Mouse (Mus musculus) neural tube, embryonic 13.5 days (tissue): ENCODE measurements at regions not wholly inside any gene's neighbourhood (a gene's known extent, or its start where the extent isn't known, plus 50 kb on each side); places are given as distances from the start of the nearest gene placed in this dataset.

Experiments
- ATAC-seq: fragments of 200-750 bp; cut with Nextera tagmentation; 2 replicates; pipeline ENCODE4 v1.8.0; 2017; ENCODE audit warnings: low read depth, mild to moderate bottlenecking, moderate TSS enrichment, moderate library complexity
- H3K27ac ChIP-seq: fragments of 300-500 bp; sonication (generic); replicated peaks from 2 replicates; pipeline ENCODE4 v1.5.1; 2015; ENCODE audit warnings: moderate library complexity, mild to moderate bottlenecking, inconsistent platforms
- H3K27me3 ChIP-seq: fragments of 300-500 bp; sonication (generic); 2 replicates; pipeline ENCODE4 v1.6.1; 2015; ENCODE audit warnings: mild to moderate bottlenecking, inconsistent platforms
- H3K36me3 ChIP-seq: fragments of 300-500 bp; sonication (generic); 2 replicates; pipeline ENCODE4 v1.6.1; 2015; ENCODE audit warnings: mild to moderate bottlenecking, inconsistent platforms
- H3K4me1 ChIP-seq: fragments of 300-500 bp; sonication (generic); replicated peaks from 2 replicates; pipeline ENCODE4 v1.6.1; 2015; ENCODE audit warnings: inconsistent platforms
- H3K4me2 ChIP-seq: fragments of 300-500 bp; sonication (generic); 2 replicates; pipeline ENCODE4 v1.6.1; 2015; ENCODE audit warnings: inconsistent platforms, mild to moderate bottlenecking, moderate library complexity
- H3K4me3 ChIP-seq: fragments of 300-500 bp; sonication (generic); 2 replicates; pipeline ENCODE4 v1.5.1; 2015; ENCODE audit warnings: mild to moderate bottlenecking, inconsistent platforms
- H3K9ac ChIP-seq: fragments of 300-500 bp; sonication (generic); 2 replicates; pipeline ENCODE4 v1.6.1; 2015; ENCODE audit warnings: moderate library complexity, mild to moderate bottlenecking, inconsistent platforms
- H3K9me3 ChIP-seq: fragments of 300-500 bp; sonication (generic); 2 replicates; pipeline ENCODE4 v1.6.1; 2016; ENCODE audit warnings: inconsistent platforms
- WGBS: fragments of 180-500 bp; shearing (Covaris S2); methylation state at CpG from one replicate; pipeline ENCODE4 v1.1.7; 2015; 5-methylcytosine and 5-hydroxymethylcytosine counted together

DNA sequence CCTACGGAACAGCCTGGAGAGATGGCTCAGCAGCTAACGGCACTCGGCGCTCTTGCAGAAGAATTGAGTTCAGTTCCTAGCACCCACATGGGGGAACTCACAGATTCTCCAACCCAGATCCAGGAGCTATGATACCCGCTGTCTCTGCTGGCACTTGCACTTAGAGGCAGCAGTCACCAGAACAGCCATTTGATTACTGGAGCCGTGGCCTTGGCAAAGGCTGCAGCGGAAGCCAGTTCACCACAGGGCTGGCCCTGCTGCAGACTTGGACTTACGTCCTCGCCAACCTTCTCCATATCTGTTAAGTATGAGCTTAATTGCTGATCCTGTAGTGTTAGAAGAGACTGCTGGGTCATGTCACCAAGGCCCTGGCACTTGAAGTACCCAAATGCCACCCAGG, 72.7 kb upstream of the Calm2 start:
- H3K4me1 ChIP-seq = peaks cover 29% of the 10 kb centered on the region
- no peaks in the 10 kb centered on the region for H3K27me3 ChIP-seq
- H3K9me3 ChIP-seq = no peaks in the 10 kb centered on the region
- 91% methylated on average over 9 of the region's 9 CpGs for WGBS
- H3K36me3 ChIP-seq = no peaks in the 10 kb centered on the region
- ATAC-seq = no peak
- H3K9ac ChIP-seq = no peak overlapping the region
- H3K27ac ChIP-seq = no peak overlapping the region
- no peak overlapping the region for H3K4me3 ChIP-seq
- no peak overlapping the region for H3K4me2 ChIP-seq

DNA sequence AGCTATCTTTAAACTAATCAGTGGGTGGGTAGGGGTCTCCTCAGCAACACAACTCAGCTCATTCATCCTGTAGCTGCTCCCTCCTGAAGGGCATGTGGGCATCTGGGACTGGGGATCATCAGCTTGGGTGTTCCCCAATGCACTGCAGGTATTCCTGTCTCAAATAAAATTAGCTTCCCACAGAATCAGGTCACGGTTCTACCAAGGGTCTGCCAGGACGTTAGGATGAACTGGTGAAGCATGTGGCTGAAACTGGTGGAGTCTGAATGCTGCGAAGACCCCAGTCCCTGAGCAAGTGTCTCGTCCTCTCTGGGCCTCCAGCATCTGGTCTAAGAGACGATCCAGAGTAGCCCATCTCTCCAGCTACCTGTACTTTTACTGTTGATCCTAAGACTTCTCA, 74.1 kb upstream of the Calm2 start:
- Histone ChIP-seq H3K4me2 (no peak overlapping the region), H3K36me3 (no peaks in the 10 kb centered on the region), H3K9me3 (no peaks in the 10 kb centered on the region), H3K4me1 (peaks cover 28% of the 10 kb centered on the region), H3K27ac (no peak overlapping the region), H3K27me3 (no peaks in the 10 kb centered on the region), H3K9ac (no peak overlapping the region), H3K4me3 (no peak overlapping the region)
- no peak for ATAC-seq
- 89% methylated on average over 5 of the region's 5 CpGs for WGBS

DNA sequence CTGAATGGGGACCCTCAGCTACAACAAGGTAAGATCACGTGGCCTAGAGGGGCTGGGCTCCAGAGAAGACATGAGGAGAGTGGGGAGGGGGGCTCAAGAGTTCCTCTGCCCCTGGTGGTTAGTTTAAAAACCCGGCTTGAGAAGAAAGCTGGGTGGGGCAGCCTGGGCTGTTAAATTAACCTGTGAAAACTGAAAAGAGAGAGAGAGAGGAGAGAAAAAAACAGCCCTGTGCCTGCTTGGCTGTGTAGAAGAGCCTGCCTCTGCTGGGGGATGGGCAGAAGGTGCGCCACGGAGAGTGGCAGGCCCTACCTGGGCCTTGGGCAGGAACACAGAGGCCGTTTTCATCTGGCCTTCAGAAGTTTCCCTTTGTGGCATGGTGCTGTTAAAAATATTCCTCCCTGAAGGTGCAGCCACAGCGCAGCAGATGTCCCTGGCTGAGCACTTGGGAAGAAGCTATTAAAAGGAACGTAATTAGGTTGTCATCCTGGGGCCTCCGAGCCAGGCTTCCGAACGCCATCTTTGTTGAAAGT, 75.0 kb upstream of the Calm2 start:
- ATAC-seq = no peak
- WGBS = 12% methylated on average over 10 of the region's 10 CpGs

DNA sequence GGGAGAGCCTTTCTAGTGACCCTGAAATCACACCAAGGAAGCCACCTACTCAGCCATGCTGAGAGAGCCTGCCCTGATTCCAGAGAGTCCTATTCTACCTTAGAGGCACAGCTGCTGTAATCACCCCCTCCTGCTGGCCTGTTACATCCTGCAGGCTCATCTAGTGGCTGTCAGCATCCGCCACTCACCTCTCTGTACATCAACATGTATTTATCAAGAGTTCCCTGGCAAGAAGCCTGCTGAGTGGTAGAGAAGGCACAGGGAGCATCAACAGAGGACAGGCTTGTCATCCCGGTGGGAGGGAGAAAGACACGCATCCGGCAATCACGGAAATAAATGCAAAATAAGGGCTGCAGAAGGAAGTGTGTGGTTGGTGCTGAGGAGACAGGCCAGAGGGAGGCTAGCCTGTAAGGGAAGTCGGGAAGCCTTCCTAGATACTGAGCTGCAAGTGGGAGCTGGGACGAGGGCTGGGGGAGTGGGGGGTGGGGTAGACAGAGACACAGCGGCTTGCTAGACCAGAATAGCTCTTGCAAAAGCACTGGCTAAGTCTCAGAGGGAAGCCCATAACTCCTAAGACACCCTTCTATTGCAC, 75.9 kb upstream of the Calm2 start:
- Histone ChIP-seq H3K9me3 (no peaks in the 10 kb centered on the region), H3K27me3 (no peaks in the 10 kb centered on the region), H3K9ac (peak overlapping the region; percentile 45; the same call in 1 of the 2 replicates), H3K4me2 (no peak overlapping the region), H3K36me3 (no peaks in the 10 kb centered on the region), H3K4me3 (no peak overlapping the region), H3K4me1 (peaks cover 22% of the 10 kb centered on the region), H3K27ac (peak overlapping the region; percentile 80)
- ATAC-seq = peak; percentile 36; the same call in 1 of the 2 replicates
- 5% methylated on average over 8 of the region's 8 CpGs for WGBS

More for the DNA sequence above, 75.0 kb upstream of the Calm2 start:
- Histone ChIP-seq H3K9ac (no peak overlapping the region), H3K4me3 (no peak overlapping the region), H3K4me2 (no peak overlapping the region), H3K9me3 (no peaks in the 10 kb centered on the region), H3K36me3 (no peaks in the 10 kb centered on the region), H3K27ac (peak overlapping the region; percentile 80), H3K4me1 (peaks cover 27% of the 10 kb centered on the region), H3K27me3 (no peaks in the 10 kb centered on the region)

DNA sequence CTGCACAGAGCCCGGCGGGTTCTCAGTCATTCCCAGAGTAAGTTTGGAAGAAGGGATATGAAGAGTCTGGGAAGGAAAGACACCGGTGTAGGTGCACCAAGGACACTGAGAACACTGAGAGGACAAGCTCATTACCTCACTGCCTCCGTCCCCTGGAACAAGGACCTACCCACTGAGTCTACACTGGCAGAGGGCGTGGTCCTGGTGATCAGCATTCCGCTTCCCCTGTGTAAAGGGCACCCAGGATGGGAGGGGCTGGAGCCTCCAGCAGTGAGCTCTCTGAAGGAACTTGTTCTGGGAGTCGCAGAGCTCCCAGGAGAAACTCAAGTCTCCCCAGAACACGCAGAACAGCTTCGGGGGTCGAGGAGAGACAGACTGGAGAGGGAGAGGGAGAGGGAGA, 76.9 kb upstream of the Calm2 start:
- Histone ChIP-seq H3K27ac (no peak overlapping the region), H3K4me2 (no peak overlapping the region), H3K27me3 (no peaks in the 10 kb centered on the region), H3K4me1 (peaks cover 22% of the 10 kb centered on the region), H3K9me3 (no peaks in the 10 kb centered on the region), H3K36me3 (no peaks in the 10 kb centered on the region), H3K9ac (no peak overlapping the region), H3K4me3 (no peak overlapping the region)
- WGBS = 47% methylated on average over 9 of the region's 10 CpGs
- ATAC-seq = no peak

DNA sequence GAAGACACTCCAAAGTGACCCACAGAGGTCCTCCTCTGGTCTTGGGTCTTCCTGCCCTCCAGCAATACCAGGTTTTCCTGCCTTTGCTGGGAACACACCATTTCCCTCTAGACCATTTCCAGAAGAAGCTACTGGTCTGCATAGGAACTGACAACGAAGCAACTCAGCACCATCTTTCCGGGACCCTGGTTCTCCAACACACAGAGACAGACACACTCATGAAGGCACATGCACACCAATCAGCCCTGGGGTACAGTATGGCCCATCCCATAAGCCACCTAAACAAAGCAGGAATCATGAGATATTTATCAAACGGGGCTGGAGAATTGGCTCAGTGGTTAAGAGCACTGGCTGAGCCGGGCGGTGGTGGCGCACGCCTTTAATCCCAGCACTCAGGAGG, 80.4 kb upstream of the Calm2 start:
- Histone ChIP-seq H3K27ac (no peak overlapping the region), H3K4me1 (peaks cover 33% of the 10 kb centered on the region), H3K9ac (no peak overlapping the region), H3K4me3 (no peak overlapping the region), H3K27me3 (no peaks in the 10 kb centered on the region), H3K36me3 (no peaks in the 10 kb centered on the region), H3K4me2 (no peak overlapping the region), H3K9me3 (no peaks in the 10 kb centered on the region)
- WGBS = 94% methylated on average over 7 of the region's 7 CpGs
- no peak for ATAC-seq

DNA sequence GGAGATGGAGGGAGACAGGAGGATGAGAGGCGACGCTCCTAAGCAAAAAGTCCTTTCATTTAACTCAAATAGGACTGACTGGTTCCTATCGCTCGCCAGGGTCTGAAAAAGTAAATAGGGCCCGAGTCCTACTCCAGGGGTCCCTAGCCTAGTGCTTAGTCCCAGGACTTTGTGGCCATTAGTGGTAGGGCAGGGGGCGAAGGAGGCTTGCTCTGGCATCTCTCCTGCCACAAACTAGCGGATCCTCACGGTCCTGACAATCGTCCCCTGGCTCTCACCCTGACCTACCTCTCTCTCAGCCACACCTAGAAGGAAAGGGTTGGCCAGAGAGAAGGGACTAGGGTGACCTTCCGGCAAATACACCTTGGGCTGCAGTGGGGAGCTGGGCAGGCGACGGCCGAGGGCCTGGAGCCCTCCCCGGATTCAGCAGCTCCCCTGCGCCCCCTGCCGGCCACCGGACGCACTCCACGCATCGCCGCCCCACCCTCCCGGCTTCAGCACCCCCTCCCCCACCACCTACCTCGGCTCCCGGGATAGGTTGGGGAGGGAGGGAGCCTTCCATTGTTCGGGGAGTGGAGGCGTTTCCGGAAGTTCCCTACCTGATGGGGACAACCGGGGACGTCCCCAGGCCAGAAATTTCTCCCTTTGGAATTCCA, 83.6 kb upstream of the Calm2 start:
- H3K27ac ChIP-seq = peak overlapping the region; percentile 61
- H3K4me1 ChIP-seq = peaks cover 29% of the 10 kb centered on the region
- WGBS = 15% methylated on average over 26 of the region's 29 CpGs
- peak overlapping the region; percentile 40 for H3K4me3 ChIP-seq
- no peaks in the 10 kb centered on the region for H3K36me3 ChIP-seq
- peak overlapping the region; percentile 65 for H3K4me2 ChIP-seq
- H3K9ac ChIP-seq = peak overlapping the region; percentile 62
- no peaks in the 10 kb centered on the region for H3K27me3 ChIP-seq
- peak; percentile 87 for ATAC-seq
- H3K9me3 ChIP-seq = no peaks in the 10 kb centered on the region

DNA sequence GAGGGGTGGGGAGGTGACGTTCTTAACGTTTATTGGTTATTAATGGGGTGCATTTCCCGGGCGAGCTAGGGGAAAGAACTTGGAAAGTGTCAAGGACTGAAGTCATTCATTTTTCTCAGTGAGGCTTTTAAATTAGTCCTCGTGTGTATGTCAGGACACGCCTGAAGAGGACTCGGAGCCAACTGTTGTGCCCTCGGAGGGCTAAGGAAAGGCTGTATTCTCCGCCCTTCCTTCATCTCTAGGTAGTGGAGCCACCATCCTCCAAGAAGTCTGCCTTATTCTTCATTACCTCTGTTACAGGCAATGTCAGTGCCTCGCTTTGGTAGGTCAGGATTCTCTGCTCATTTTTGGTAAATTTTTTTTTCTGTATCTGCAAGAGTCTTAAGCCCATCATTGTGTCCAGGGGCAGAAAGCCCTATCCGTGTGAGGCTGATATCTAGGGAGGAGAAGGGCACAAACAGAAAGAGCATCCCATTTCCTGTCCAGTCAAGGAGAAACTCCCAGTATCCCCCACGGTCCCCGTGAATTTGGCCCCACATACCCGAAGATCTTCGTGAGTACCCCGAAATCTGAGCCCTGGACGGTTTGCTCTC, 84.2 kb upstream of the Calm2 start:
- H3K27me3 ChIP-seq = no peaks in the 10 kb centered on the region
- H3K27ac ChIP-seq = peak overlapping the region; percentile 61
- H3K9ac ChIP-seq = peak overlapping the region; percentile 62
- no peaks in the 10 kb centered on the region for H3K9me3 ChIP-seq
- H3K36me3 ChIP-seq = no peaks in the 10 kb centered on the region
- H3K4me1 ChIP-seq = peaks cover 29% of the 10 kb centered on the region
- 2% methylated on average over 17 of the region's 17 CpGs for WGBS
- peak; percentile 54 for ATAC-seq
- H3K4me2 ChIP-seq = peak overlapping the region; percentile 65
- peak overlapping the region; percentile 40 for H3K4me3 ChIP-seq

DNA sequence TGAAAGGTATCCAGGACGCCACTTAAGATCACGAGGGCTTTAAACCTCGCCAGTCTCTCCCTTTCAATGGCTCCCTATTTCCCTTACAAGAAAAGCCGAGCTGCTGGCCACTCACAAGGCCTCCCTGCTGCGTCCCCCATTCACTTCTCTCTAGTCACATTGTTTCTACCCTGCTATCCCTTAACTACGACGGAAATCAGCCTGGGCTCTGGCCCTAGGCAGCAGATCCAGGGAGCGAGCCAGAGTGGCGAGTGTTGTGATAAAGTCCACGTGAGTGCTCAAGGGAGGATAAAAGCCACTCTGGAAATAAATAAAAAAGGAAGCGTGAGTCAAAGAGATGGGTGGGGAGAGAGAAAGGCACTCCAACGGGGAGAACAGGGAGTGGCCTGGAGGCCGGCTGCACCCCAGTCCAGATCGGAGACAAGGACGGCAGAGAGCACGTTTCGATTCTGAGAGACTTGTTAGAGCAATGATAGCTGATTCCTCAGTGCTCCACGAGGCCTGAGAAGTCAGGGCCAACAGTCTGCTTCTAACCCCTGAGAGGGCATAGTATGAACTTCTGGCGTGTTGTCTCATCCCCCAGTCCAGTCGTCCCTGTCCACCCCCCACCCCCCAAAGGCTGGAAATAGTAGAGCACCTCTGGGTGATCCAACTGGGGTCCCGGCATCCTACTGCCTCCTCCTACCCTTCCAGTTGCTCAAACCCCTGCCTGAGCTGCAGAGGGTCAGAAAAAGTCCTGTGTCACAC, 84.8 kb upstream of the Calm2 start:
- no peak for ATAC-seq
- Histone ChIP-seq H3K4me3 (peak overlapping the region; percentile 40), H3K4me1 (peaks cover 29% of the 10 kb centered on the region), H3K27ac (peak overlapping the region; percentile 61), H3K9ac (peak overlapping the region; percentile 62), H3K36me3 (no peaks in the 10 kb centered on the region), H3K27me3 (no peaks in the 10 kb centered on the region), H3K9me3 (no peaks in the 10 kb centered on the region), H3K4me2 (peak overlapping the region; percentile 65)
- WGBS = 2% methylated on average over 21 of the region's 21 CpGs

DNA sequence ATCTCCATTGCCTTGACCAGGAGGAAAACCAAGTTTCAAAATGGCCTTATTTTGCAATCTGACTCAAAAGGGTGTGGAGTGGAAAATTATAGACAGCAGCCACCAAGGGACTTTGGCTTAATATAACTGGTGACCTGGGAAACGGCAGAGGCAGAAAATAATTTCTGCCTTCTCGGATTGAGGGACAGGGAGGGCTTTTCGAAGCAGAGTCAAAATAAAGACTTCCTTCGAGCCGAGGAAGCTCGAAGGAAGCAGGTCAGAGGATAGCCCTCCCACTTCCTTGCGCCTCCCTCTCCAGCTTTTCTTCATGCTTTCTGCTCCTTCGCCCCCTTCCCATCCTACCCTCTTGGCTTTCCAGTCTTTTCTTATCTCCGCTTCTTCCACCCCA, 85.4 kb upstream of the Calm2 start:
- Histone ChIP-seq H3K9me3 (no peaks in the 10 kb centered on the region), H3K9ac (peak overlapping the region; percentile 62; the same call in 1 of the 2 replicates), H3K27me3 (no peaks in the 10 kb centered on the region), H3K27ac (0 out of 2 replicates have a peak overlapping the region, but pooled peaks have one; percentile 61), H3K4me3 (no peak overlapping the region), H3K4me1 (peaks cover 29% of the 10 kb centered on the region), H3K36me3 (no peaks in the 10 kb centered on the region), H3K4me2 (peak overlapping the region; percentile 65)
- 14% methylated on average over 9 of the region's 9 CpGs for WGBS
- ATAC-seq = no peak

DNA sequence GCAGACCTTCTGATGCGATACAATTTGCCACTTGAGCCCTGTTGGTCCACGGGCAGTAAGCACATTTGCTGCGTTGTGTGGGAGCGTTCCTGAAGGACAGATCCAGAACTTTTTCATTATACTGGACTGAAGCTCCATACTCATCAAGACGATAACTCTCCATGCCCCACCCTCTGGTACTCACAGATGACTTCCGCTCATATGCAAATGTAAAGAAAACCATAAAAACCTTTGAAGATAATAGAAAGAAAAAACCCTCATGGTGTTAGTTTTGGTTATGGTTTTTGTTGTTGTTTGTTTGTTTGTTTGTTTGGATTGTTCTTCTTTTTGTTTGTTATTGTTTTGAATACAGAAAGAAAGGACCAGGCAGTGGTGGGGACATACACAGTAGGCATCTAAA, 86.0 kb upstream of the Calm2 start:
- no peak overlapping the region for H3K27ac ChIP-seq
- WGBS = 47% methylated on average over 6 of the region's 6 CpGs
- H3K9ac ChIP-seq = 0 out of 2 replicates have a peak overlapping the region, but pooled peaks have one; percentile 18
- H3K36me3 ChIP-seq = no peaks in the 10 kb centered on the region
- no peak for ATAC-seq
- H3K4me3 ChIP-seq = no peak overlapping the region
- no peaks in the 10 kb centered on the region for H3K27me3 ChIP-seq
- peak overlapping the region; percentile 65 for H3K4me2 ChIP-seq
- H3K9me3 ChIP-seq = no peaks in the 10 kb centered on the region
- peaks cover 29% of the 10 kb centered on the region for H3K4me1 ChIP-seq

DNA sequence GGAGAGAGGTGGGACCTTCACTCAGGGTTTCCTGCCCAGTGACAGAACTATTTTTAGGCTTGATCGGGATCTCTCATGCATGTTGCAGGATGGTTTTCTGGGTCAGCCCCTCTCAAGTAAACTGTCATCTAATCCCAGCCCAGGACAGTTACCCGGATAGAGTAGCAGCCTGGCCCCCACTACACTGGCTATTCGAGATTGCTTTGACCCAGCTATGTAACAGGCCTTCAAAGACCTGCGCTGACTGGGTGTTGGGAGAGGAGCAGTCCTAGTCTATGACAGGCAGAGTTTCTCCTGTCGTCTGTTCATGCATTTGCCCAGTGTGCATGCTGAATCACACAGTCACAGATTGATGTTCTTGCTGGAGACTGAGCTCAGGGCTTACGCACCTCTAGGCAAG, 86.2 kb upstream of the Epcam start:
- no peak overlapping the region for H3K9ac ChIP-seq
- no peak overlapping the region for H3K27ac ChIP-seq
- no peak overlapping the region for H3K4me3 ChIP-seq
- no peak for ATAC-seq
- H3K4me2 ChIP-seq = no peak overlapping the region
- H3K4me1 ChIP-seq = no peaks in the 10 kb centered on the region
- H3K9me3 ChIP-seq = no peaks in the 10 kb centered on the region
- 79% methylated on average over 6 of the region's 6 CpGs for whole genome bisulfite sequencing
- H3K27me3 ChIP-seq = no peaks in the 10 kb centered on the region
- H3K36me3 ChIP-seq = no peaks in the 10 kb centered on the region
